Mouse (Mus musculus): ENCODE data around the gene Tepp.
A peak's percentile ranks its signal among the peaks of the same experiment; 100 is the strongest.

Gene Tepp

GRCm38 (mm10) chr8:95310342-95310970, at the start of gene Tepp:
Tepp (plus strand) TSS chr8:95310566.
- DNase-seq (ENCODE audit: low spot score in 2 of 2) = no peak

GRCm38 (mm10) chr8:95262181-95262580, 48.2 kb upstream of the Tepp start:
- DNase-seq (ENCODE audit: low spot score in 2 of 2) = no peak

DNA sequence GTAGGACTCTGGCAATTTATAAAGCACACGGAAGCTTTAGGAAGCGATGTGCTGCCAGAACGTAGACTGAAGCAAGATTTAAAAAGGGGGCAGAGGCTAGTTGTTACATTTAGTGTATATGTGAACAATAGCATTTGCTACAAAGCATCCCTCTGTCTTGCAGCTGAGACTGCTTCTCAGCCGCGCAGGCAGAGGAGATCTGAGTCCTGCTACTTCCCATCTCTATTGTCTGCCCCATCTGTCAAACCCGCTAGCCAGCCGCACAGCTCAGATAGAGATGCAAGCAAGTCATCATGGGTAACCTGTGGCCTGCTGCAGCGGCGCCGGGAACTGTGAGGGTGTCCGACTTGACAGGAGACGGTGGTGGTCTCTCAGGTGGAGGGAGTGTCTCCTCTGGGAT, 39.9 kb upstream of the Tepp start:
- DNase-seq (ENCODE audit: low spot score in 2 of 2) = no peak

GRCm38 (mm10) chr8:95271841-95272240, 38.5 kb upstream of the Tepp start:
- DNase-seq (ENCODE audit: low spot score in 2 of 2) = no peak

DNA sequence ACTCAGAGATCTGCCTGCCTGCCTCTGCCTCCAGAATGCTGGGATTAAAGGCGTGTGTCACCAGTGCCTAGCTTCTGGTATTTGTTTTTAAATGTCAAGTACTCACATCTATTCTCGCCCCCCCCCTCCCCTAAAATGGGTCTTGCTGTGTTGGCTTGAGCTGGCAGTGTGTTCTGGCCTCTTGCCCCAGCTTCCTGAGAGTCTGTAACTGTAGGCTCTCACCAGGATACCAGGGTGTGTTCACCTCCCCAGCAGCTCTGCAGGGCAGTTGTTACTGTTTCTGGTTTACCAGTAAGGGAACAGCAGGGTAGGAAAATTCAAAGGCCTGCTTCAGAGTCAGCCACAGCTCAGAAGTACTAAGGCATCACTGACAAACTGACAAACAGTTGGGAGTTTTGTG, 37.5 kb upstream of the Tepp start:
- no peak for DNase-seq (ENCODE audit: low spot score in 2 of 2)

- DNase-seq (ENCODE audit: low spot score in 2 of 2) = peak; percentile 24 to 29
Measured at GRCm38 (mm10) chr8:95281493-95281892, 28.9 kb upstream of the Tepp start.

- no peak for DNase-seq (ENCODE audit: low spot score in 2 of 2)
Measured at GRCm38 (mm10) chr8:95289066-95289650, 21.2 kb upstream of the Tepp start.

GRCm38 (mm10) chr8:95293172-95293571, 17.2 kb upstream of the Tepp start:
- DNase-seq (ENCODE audit: low spot score in 2 of 2) = peak in 1 of 2 experiments; percentile 29

- no peak for DNase-seq (ENCODE audit: low spot score in 2 of 2)
Measured at GRCm38 (mm10) chr8:95293891-95294290, 16.5 kb upstream of the Tepp start.

GRCm38 (mm10) chr8:95302410-95302809, 8.0 kb upstream of the Tepp start:
- no peak for DNase-seq (ENCODE audit: low spot score in 2 of 2)

DNA sequence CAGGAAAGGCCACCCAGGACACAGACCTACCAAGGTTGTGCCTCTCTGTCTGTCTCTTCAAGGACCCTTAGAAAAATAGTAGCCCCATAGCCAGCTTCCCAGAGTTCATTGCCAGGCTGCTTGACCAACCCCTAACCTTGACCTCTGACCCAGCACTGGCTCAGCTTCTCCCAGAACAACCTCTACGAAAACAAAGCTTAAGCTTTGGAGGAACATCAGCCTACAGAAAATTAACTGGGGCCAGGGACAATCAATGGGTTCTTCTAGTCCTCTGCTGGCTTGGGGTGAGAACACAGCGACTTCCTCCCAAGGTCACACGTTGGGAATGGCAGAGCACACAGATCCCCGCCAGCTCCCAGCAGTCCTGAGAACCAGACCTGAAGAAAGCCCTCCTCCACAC, 4.8 kb upstream of the Tepp start:
- DNase-seq (ENCODE audit: low spot score in 2 of 2) = no peak

GRCm38 (mm10) chr8:95306431-95306830, 3.9 kb upstream of the Tepp start, which contains the start of gene Cngb1:
Cngb1 (minus strand) TSS chr8:95306585.
- no peak for DNase-seq (ENCODE audit: low spot score in 2 of 2)

DNA sequence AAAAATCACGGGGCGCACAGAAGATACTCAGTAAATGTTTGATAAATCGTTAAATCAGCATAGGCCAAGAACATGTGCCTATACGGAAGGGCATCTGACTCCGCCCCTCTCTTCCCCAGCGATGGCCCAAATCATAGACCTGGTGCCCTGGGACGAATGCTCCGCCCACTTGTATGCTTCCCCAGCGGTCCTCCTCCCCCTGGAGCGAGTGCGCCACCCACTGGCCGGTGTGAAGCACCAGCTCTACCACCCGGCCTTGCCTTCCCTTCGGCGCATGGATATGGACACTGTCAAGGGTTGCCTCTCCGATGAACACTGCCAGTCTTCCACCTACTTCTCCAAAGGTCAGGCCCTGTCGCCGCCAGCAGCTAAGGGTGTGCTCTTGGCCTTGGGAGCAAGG, 2.5 kb downstream of the Tepp start:
- no peak for DNase-seq (ENCODE audit: low spot score in 2 of 2)

- DNase-seq (ENCODE audit: low spot score in 2 of 2) = no peak
Measured at GRCm38 (mm10) chr8:95313857-95314256, 3.5 kb downstream of the Tepp start.

GRCm38 (mm10) chr8:95314707-95315106, 4.3 kb downstream of the Tepp start:
- no peak for DNase-seq (ENCODE audit: low spot score in 2 of 2)

DNA sequence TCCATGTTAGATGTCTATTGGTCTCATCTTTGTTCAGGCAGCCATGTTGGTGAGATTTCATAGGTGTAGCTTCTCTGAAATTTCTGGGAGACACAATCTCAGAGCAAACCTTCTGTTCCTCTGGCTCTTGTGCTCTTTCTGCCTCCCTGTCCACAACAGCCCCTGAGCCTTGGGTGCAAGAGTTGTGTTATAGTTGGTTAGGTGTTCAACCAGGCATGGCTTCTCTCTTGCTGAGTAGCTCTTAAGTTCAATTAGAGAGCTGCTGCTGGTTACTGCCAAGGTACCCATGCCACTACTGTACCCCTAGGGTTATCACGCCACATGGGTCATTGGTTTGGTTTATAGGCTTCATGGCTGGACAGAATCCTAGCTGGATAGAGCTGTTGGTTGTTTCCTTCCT, 5.0 kb downstream of the Tepp start:
- DNase-seq (ENCODE audit: low spot score in 2 of 2) = no peak

GRCm38 (mm10) chr8:95320224-95321139, 10.1 kb downstream of the Tepp start:
- DNase-seq (ENCODE audit: low spot score in 2 of 2) = peak in 1 of 2 experiments; percentile 44

DNA sequence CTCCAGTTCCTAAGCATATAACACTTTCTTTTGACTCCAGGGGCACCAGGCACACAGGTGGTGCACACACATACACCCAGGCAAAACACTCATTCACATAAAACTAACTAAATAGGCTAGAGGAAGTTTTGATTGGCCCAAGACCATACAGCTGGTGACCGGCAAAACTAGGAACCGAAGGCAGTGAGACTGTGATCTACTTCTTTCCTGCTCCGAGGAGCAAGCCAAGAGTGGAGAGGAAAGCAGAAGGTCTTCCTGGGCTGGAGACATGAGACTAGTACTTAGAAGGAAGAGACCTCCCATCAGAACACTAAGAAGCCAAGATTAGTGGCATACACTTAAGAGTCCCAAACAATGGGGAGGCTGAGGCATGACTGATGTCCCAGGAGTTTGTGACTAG, 12.8 kb downstream of the Tepp start:
- DNase-seq (ENCODE audit: low spot score in 2 of 2) = no peak

GRCm38 (mm10) chr8:95324646-95325045, 14.3 kb downstream of the Tepp start:
- DNase-seq (ENCODE audit: low spot score in 2 of 2) = no peak

- DNase-seq (ENCODE audit: low spot score in 2 of 2) = no peak
Measured at GRCm38 (mm10) chr8:95326822-95327221, 16.5 kb downstream of the Tepp start.

- no peak for DNase-seq (ENCODE audit: low spot score in 2 of 2)
Measured at GRCm38 (mm10) chr8:95327866-95328465, 17.6 kb downstream of the Tepp start.

GRCm38 (mm10) chr8:95330367-95330766, 20.0 kb downstream of the Tepp start:
- no peak for DNase-seq (ENCODE audit: low spot score in 2 of 2)
